Mouse (Mus musculus) CH12F3 (cell line): ENCODE results near the gene Jmjd1c.

Experiments used
- in situ Hi-C: fragments of 300-500 bp; cut with MboI; formaldehyde crosslinking; loops from 2 replicates; pipeline ENCODE4 v1.14.3; 2020; ENCODE audit warnings: low sequenced_read_pairs

Jmjd1c gene

GRCm38 (mm10) chr10:67295331-67295730, 199.4 kb downstream of the Jmjd1c start:
- in situ Hi-C loops, result no loop called here

GRCm38 (mm10) chr10:67295938-67296466, 200.1 kb downstream of the Jmjd1c start:
- in situ Hi-C loops, result no loop called here

- in situ Hi-C loops, result no loop called here
Observed at GRCm38 (mm10) chr10:67296482-67297152, 200.7 kb downstream of the Jmjd1c start.

DNA sequence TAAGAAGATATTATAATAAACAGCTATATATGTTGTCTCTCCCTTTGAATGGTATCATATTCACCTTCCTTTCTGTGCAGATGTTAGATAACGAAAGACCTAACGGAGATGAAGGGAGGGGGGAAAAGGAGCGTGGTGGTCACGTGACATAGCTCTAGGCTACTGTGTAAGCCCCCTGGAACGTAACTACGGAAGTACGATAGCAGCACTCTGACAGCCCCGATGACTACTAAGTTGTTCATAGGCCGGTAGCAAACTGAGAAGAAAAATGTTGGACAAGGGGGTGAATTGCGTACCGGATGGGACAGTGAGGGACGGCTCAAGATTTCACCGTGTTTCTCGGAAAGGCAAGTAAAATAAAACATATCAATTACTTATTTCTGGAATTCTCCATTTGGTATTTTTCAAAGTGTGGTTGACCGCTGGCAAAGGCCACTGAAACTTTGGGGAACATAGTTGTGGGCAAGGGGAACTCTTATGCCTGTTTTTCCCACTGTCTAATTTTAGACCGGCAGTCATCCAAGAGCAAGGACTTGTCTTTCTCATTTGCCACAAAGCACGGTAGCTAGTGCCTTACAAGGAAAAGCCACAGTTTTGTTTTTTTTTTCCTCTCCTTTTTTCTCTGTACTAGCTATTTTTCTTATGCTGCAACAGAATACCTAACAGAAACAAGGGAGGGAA, 201.4 kb downstream of the Jmjd1c start:
- in situ Hi-C loops, result no loop called here

DNA sequence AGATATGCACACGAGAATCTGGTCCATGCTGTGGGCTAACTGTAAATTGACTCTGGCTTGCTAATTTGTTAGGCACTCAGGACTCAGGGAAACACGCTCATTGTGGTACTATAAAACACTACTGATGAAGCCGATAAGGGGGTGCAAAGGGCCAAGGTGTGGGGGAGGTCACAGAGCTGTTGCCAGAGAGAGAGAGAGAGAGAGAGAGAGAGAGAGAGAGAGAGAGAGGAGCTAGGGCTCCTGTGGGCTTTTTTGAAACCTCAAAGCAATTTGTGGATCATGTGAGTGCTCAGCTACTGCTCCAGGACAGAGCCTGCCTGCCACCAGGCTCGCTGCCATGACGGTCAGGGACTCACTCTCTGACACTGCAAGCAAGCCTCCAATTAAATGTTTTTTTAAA, 202.9 kb downstream of the Jmjd1c start:
- in situ Hi-C loops, result no loop called here

- in situ Hi-C loops, result no loop called here
Observed at GRCm38 (mm10) chr10:67299285-67299684, 203.4 kb downstream of the Jmjd1c start.

DNA sequence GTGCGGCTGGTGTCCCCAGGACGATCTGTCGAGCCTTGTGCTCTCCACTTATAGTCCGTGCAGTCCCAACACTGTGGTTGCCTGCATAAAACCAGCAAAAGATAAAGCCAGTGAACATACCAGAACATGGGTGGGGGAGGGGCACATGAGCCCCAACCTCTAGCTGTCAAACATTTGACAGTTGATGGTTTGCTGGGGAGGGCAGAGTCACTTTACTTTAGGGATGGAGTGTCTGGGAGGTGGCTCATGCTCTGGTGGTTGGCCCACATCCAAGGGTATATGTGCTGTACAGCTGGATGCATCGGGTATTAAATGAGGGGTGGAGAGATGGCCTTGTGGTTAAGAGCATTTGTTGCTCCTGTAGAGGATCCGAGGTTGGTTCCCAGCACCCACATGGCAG, 205.1 kb downstream of the Jmjd1c start:
- in situ Hi-C loops, result no loop called here

DNA sequence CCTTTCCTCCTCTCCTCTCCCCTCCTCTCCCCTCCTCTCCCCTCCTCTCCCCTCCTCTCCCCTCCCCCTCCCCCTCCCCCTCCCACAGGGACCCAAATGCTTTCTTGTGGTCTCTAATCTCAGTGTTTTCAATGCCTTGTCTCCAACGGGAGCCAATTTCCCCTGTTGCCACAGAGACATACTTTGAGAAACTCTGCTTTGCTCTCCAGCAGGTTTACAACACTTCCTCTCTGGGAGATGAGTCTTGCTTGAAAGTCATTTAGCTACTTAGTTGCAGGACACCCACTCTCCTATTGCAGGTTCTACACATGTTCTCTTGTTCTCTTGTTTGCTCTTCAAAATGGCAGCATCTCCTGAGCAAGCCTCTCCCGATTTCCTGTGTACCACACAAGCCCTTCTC, 206.4 kb downstream of the Jmjd1c start:
- in situ Hi-C loops, result no loop called here
